Mouse (Mus musculus) testis, adult 2 months (tissue): ENCODE measurements around the gene Tgfbr3.

ENCODE experiments used
- CTCF ChIP-seq: fragments of 200-500 bp; IDR thresholded peaks from 2 replicates; pipeline ENCODE4 v1.5.1; 2012; ENCODE audit warnings: low read depth, mild to moderate bottlenecking, inconsistent platforms, low read length, moderate library complexity; ENCODE audit not compliant: control insufficient read depth, insufficient read depth, insufficient replicate concordance
- POLR2A ChIP-seq: fragments of 200-500 bp; IDR thresholded peaks from 2 replicates; pipeline ENCODE4 v1.6.1; 2012; ENCODE audit warnings: low read depth, mild to moderate bottlenecking, inconsistent platforms, low read length, moderate library complexity; ENCODE audit not compliant: control insufficient read depth

DNA sequence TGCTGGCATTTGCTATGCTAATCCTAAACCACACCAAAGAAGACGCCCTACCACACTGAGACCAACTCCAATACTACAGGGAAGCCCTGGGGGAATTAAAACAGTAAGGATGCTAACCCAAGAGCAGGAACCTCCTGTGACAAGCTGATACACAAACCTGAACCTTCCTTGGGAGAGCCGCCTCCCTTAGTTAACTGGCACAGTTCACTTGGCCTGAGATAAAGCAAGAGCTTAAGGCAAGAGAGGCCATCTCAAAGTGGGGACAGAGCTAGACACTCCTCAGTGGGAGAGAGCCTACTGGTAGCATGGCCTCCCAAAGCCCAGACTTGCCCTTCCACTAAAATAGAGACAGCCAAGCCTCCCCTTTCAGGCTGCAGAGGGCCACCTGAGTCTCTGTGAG, 79.4 kb downstream of the Tgfbr3 start:
- TF ChIP-seq POLR2A (no peak), CTCF (no peak)
